Mouse (Mus musculus): ENCODE data around the gene Ascl4. TPM values are rescaled to one million over a fixed set of nuclear protein-coding genes. Genes with fewer than 3 reads are reported as not detected.

Gene Ascl4
- 0.09 and 0.24 TPM in 2 replicates for polyA plus RNA-seq (2016; fragmentation: Nextera tagmentation; extraction: Ambion mirVana)

- ATAC-seq (ENCODE audit: low FRiP score, low read depth) = peak; percentile 46
- no peak within 1 kb of the TSS for H3K27ac ChIP-seq
- WGBS = under 1% methylated on average over 23 of the region's 23 CpGs
- peak within 1 kb of the TSS; percentile 63 for H3K9ac ChIP-seq
- peak within 1 kb of the TSS; percentile 51 for H3K4me3 ChIP-seq
- H3K4me2 ChIP-seq (replicated peaks) = peak within 1 kb of the TSS; percentile 93
- 0 out of 2 replicates have a peak, but pooled peaks cover 8% of the 10 kb centered on the region for H3K27me3 ChIP-seq (replicated peaks)
- H3K9me3 ChIP-seq = no peaks in the 10 kb centered on the region
- H3K4me1 ChIP-seq = peaks cover 16% of the 10 kb centered on the region; the same call in 1 of the 2 replicates
- H3K36me3 ChIP-seq = no peaks in the 10 kb centered on the region
Observed at GRCm38 (mm10) chr10:85927676-85928445, at the start of gene Ascl4. Gene Ascl4, plus strand, starts transcription at chr10:85927681.

GRCm38 (mm10) chr10:85879886-85880486 is 47.5 kb upstream of the Ascl4 start:
- H3K36me3 ChIP-seq = peaks cover 75% of the 10 kb centered on the region
- no peak for ATAC-seq (ENCODE audit: low FRiP score, low read depth)
- no peak overlapping the region for H3K4me3 ChIP-seq
- no peaks in the 10 kb centered on the region for H3K4me1 ChIP-seq
- no peaks in the 10 kb centered on the region for H3K9me3 ChIP-seq
- H3K9ac ChIP-seq = no peak overlapping the region
- H3K27me3 ChIP-seq (replicated peaks) = no peaks in the 10 kb centered on the region
- WGBS = 95% methylated on average over 8 of the region's 8 CpGs
- H3K4me2 ChIP-seq (replicated peaks) = no peak overlapping the region
- no peak overlapping the region for H3K27ac ChIP-seq

- peak within 1 kb of the TSS; percentile 98 for H3K4me3 ChIP-seq
- H3K36me3 ChIP-seq = peaks cover 27% of the 10 kb centered on the region
- H3K9me3 ChIP-seq = no peaks in the 10 kb centered on the region
- peak within 1 kb of the TSS; percentile 61 for H3K4me2 ChIP-seq (replicated peaks)
- H3K27ac ChIP-seq = peak within 1 kb of the TSS; percentile 59; the same call in 1 of the 2 replicates
- peak within 1 kb of the TSS; percentile 87 for H3K9ac ChIP-seq
- no peaks in the 10 kb centered on the region; the same call in 1 of the 2 replicates for H3K27me3 ChIP-seq (replicated peaks)
- H3K4me1 ChIP-seq = peaks cover 10% of the 10 kb centered on the region
- peak; percentile 99 for ATAC-seq (ENCODE audit: low FRiP score, low read depth)
- WGBS = under 1% methylated on average over 78 of the region's 90 CpGs
Observed at GRCm38 (mm10) chr10:85916498-85917309, 10.8 kb upstream of the Ascl4 start, which contains the start of gene Prdm4. Gene Prdm4, minus strand, starts transcription at chr10:85917142.

GRCm38 (mm10) chr10:85928499-85929207 is 1.2 kb downstream of the Ascl4 start:
- Histone ChIP-seq H3K27me3 (replicated peaks) (0 out of 2 replicates have a peak, but pooled peaks cover 8% of the 10 kb centered on the region), H3K4me1 (peaks cover 16% of the 10 kb centered on the region; the same call in 1 of the 2 replicates), H3K4me3 (peak overlapping the region; percentile 51), H3K27ac (no peak overlapping the region), H3K36me3 (no peaks in the 10 kb centered on the region), H3K9me3 (no peaks in the 10 kb centered on the region), H3K9ac (peak overlapping the region; percentile 63), H3K4me2 (replicated peaks) (peak overlapping the region; percentile 93)
- ATAC-seq (ENCODE audit: low FRiP score, low read depth) = peak; percentile 88
- WGBS = 2% methylated on average over 63 of the region's 63 CpGs

GRCm38 (mm10) chr10:85929208-85929591 is 1.7 kb downstream of the Ascl4 start:
- H3K9me3 ChIP-seq = no peaks in the 10 kb centered on the region
- 45% methylated on average over 11 of the region's 11 CpGs for WGBS
- peak overlapping the region; percentile 93 for H3K4me2 ChIP-seq (replicated peaks)
- peak overlapping the region; percentile 51; the same call in 1 of the 2 replicates for H3K4me3 ChIP-seq
- H3K27me3 ChIP-seq (replicated peaks) = 0 out of 2 replicates have a peak, but pooled peaks cover 8% of the 10 kb centered on the region
- no peak overlapping the region for H3K9ac ChIP-seq
- H3K4me1 ChIP-seq = peaks cover 16% of the 10 kb centered on the region; the same call in 1 of the 2 replicates
- no peak for ATAC-seq (ENCODE audit: low FRiP score, low read depth)
- no peaks in the 10 kb centered on the region for H3K36me3 ChIP-seq
- no peak overlapping the region for H3K27ac ChIP-seq

GRCm38 (mm10) chr10:85929962-85930361 is 2.5 kb downstream of the Ascl4 start:
- Histone ChIP-seq H3K9me3 (no peaks in the 10 kb centered on the region), H3K4me2 (replicated peaks) (no peak overlapping the region), H3K36me3 (no peaks in the 10 kb centered on the region), H3K27me3 (replicated peaks) (0 out of 2 replicates have a peak, but pooled peaks cover 8% of the 10 kb centered on the region), H3K4me1 (peaks cover 16% of the 10 kb centered on the region; the same call in 1 of the 2 replicates), H3K4me3 (no peak overlapping the region), H3K9ac (no peak overlapping the region), H3K27ac (no peak overlapping the region)
- no peak for ATAC-seq (ENCODE audit: low FRiP score, low read depth)
- 91% methylated on average over 11 of the region's 11 CpGs for WGBS

GRCm38 (mm10) chr10:85936280-85936965 is 8.9 kb downstream of the Ascl4 start:
- H3K4me3 ChIP-seq = no peak overlapping the region
- H3K9ac ChIP-seq = no peak overlapping the region
- H3K9me3 ChIP-seq = 0 out of 2 replicates have a peak, but pooled peaks cover 5% of the 10 kb centered on the region
- no peak for ATAC-seq (ENCODE audit: low FRiP score, low read depth)
- H3K4me1 ChIP-seq = no peaks in the 10 kb centered on the region
- H3K4me2 ChIP-seq (replicated peaks) = no peak overlapping the region
- no peaks in the 10 kb centered on the region for H3K27me3 ChIP-seq (replicated peaks)
- peaks cover 58% of the 10 kb centered on the region for H3K36me3 ChIP-seq
- H3K27ac ChIP-seq = no peak overlapping the region
- 96% methylated on average over 6 of the region's 6 CpGs for WGBS

- H3K4me1 ChIP-seq = no peaks in the 10 kb centered on the region
- H3K36me3 ChIP-seq = peaks cover 76% of the 10 kb centered on the region
- H3K9ac ChIP-seq = no peak overlapping the region
- 58% methylated on average over 8 of the region's 8 CpGs for WGBS
- H3K9me3 ChIP-seq = no peaks in the 10 kb centered on the region
- H3K4me3 ChIP-seq = no peak overlapping the region
- H3K27me3 ChIP-seq (replicated peaks) = no peaks in the 10 kb centered on the region
- no peak overlapping the region for H3K4me2 ChIP-seq (replicated peaks)
- H3K27ac ChIP-seq = no peak overlapping the region
- ATAC-seq (ENCODE audit: low FRiP score, low read depth) = peak; percentile 61; the same call in 1 of the 2 replicates
Observed at GRCm38 (mm10) chr10:85948483-85949196, 21.2 kb downstream of the Ascl4 start.

- WGBS = 96% methylated on average over 6 of the region's 6 CpGs
- Histone ChIP-seq H3K4me3 (no peak overlapping the region), H3K36me3 (peaks cover 53% of the 10 kb centered on the region)
Observed at GRCm38 (mm10) chr10:85951765-85952443, 24.4 kb downstream of the Ascl4 start.

GRCm38 (mm10) chr10:85953401-85953800 is 25.9 kb downstream of the Ascl4 start:
- Histone ChIP-seq H3K27ac (no peak overlapping the region), H3K9ac (no peak overlapping the region), H3K4me2 (replicated peaks) (no peak overlapping the region), H3K9me3 (no peaks in the 10 kb centered on the region), H3K36me3 (peaks cover 44% of the 10 kb centered on the region), H3K4me1 (peaks cover 4% of the 10 kb centered on the region), H3K4me3 (no peak overlapping the region), H3K27me3 (replicated peaks) (no peaks in the 10 kb centered on the region)
- 83% methylated on average over 3 of the region's 3 CpGs for WGBS
- ATAC-seq (ENCODE audit: low FRiP score, low read depth) = no peak

More at GRCm38 (mm10) chr10:85951765-85952443, 24.4 kb downstream of the Ascl4 start:
- Histone ChIP-seq H3K27me3 (replicated peaks) (no peaks in the 10 kb centered on the region), H3K9me3 (no peaks in the 10 kb centered on the region), H3K27ac (no peak overlapping the region), H3K4me2 (replicated peaks) (no peak overlapping the region), H3K9ac (no peak overlapping the region), H3K4me1 (peaks cover 4% of the 10 kb centered on the region)
- ATAC-seq (ENCODE audit: low FRiP score, low read depth) = no peak
